Mouse (Mus musculus) B cell, adult 2 months (primary cell): ENCODE results near the gene 1700021F05Rik.
A peak's percentile ranks its signal among the peaks of the same experiment; 100 is the strongest.
"Not testable (repeated sequence)": the region's sequence is repeated elsewhere in the genome, so short reads cannot be mapped to it uniquely, and the experiment has no call there.

ENCODE experiments used
- DNase-seq, 2 experiments: peaks; one replicate each; pipeline ENCODE4 v3.0.0; 2022

The 1700021F05Rik gene

DNA sequence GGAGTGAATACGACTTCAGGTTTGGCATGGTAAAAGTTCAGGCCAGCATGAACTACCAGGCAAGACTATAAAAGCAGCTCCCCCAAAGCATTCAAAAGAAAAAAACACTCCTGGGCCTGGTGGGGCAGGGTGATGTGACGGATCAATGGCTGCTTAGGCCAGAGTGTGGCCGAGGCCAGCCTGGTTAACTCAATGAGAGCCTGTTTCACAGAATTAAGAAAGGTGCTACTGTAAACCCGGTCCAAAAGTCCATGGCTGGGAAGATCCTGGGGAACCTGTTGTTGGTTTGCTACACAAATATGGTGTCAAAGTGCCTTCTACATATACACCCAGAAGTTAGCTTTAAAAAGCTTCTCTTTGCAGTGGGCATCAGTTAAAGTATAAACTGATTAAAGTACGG lies 2.0 kb downstream of the 1700021F05Rik start:
- no peak for DNase-seq

DNA sequence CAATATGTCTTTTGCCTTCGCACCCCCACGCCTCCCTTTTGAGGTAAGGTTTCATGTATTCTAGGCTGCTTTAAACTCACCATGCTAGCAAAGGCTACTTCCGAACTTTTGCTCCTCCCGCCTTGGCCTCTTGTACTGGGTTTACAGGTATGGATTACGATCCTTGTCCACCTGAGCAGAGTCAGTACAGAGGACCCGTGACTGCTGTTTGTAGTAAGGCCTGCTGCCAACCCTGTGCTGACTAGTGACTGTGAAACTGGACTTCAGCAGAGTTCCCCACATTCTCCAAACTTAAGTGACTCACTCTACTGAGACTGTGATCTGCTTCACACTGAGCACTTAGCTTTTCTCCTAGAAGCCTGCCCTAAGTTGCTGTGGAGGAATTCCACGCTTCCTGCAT lies 3.1 kb downstream of the 1700021F05Rik start:
- no peak for DNase-seq

DNA sequence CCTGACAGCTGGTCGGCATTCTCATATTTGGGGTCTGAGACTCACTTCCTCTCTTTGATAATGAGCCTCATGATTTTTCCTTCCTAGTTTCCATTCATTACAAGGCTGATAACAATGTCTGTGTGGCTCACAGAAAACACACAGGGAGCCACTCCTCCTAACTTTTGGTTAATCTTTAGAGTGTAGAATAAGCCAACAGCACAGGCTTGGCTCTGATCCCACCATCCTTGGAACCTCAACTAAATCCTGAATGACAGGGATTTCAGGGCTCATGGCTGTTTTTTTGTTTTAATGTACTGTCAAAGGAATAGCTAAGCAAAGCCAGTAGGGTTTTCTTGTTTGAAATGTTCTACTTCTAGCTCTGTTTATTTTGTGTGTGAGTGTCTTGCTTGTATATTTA lies 6.4 kb downstream of the 1700021F05Rik start:
- DNase-seq: no peak

DNA sequence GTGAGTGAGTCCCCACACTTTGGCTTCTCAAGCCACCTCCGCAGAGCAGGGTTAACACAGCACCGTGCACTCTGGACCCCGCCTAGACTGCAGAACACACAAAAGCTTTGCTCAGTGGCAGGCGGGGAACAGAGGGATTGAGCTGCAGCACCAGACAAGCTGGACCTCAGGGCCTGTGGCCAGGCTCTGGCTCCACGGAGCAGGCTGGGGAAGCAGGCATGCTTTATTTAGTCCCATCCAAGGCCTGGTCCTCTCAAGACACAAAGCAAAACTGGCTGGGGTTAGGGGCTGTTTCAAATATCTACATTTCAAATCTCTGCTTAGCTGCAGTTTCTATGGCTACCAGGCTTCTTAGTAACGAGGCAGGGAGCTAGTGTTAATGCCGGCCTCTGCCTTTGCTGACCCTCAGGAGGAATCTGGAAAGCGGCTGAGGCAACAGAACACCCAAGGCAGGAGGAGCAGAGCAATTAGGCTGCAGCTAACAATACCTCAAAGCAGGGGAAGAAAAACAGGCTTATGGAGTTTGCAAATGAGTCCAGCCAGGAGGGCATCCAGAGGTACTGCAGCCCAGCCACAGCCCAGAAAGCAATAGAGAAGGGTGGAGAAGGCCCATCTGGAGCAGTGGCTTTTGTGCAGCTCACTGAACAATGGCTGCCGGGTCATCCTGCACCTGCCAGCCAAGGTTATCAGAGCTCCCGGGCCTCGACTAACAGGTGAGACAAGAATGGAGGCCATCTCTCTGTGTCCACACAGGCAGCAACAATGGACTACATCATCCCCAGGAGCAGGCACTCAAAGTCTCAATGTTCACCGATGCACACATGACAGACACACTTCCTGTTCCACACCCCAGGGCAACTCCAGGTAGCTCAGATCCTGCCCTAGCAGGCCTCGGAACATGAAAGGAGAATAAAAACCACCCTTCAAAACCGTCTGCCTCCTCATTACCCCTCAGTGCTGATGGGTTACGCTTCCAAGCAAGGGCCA lies 13.2 kb downstream of the 1700021F05Rik start:
- DNase-seq: no peak

DNA sequence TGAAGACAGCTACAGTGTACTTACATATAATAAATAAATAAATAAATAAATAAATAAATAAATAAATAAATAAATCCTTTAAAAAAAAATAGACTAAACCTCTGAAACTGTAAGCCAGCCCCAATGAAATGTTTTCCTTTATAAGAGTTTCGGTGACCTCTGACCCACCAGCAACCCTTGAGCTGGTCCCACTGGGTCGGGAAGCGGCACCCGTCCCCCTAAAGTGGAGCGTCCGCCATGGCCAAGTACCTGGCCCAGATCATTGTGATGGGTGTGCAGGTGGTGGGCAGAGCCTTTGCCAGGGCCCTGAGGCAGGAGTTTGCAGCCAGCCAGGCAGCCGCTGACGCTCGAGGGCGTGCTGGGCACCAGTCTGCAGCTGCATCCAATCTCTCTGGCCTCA lies 16.9 kb downstream of the 1700021F05Rik start, which contains the start of gene Gm9803:
Gm9803 (plus strand) TSS at position 154 of the 400 bp plus-strand sequence.
- DNase-seq: not testable (repeated sequence)

DNA sequence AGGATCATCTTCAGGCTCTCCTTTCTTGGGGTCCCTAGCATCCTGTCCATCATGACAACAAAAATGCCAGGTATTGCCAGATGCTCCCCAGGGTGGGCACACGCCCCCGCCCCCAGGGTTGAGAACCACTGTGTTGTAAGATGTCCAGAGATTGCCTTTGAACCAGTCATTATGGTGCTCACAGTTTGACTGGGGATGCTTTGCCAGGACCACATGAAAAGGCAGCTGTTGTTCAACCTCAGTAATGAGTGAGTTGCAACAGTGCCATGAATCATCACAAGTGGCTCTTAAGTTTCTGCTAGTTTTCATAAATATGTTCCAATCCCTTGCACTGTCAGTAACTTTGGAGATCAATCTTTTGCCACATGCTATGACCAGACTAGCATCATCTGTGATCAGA lies 20.8 kb downstream of the 1700021F05Rik start:
- no peak for DNase-seq

DNA sequence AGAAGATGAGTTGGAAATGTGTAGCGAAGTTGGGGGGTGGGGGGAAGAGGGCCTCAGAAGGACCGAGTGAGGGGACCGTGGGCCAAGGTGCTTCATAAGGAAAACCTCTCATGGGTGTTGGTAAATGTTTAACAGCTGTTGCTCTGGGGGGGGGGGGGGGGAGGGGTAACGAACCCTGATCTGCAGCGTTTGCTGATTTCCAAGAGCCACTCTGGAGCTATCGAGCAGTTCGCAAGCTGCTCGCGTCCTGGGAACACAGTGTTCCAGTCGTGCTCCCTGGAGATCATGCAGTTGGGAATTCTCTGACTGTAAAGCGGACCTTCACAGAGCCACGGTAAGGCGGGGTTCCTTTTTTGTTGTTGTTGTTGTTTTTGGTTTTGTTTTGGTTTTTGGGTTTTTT lies 22.4 kb downstream of the 1700021F05Rik start:
- DNase-seq: no peak

DNA sequence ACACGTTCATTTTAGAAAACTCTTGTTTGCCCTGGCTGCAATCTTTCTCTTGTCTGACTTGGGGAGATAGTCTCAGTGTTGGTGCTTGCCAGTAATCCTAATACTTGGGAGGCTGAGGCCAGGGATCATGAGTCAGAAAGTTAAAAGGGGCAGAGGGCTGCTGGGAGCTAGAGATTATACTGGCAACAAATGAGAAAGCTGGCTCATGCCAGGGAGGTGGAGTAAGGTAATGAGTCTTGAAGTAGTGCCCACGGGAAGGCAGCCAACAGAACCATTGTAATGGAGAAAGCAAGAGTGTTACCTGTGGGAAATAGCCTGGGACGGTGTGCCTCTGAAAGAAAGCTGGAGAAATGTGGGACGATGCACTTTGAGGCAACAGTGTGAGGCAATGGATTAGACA lies 23.0 kb downstream of the 1700021F05Rik start:
- DNase-seq: no peak

DNA sequence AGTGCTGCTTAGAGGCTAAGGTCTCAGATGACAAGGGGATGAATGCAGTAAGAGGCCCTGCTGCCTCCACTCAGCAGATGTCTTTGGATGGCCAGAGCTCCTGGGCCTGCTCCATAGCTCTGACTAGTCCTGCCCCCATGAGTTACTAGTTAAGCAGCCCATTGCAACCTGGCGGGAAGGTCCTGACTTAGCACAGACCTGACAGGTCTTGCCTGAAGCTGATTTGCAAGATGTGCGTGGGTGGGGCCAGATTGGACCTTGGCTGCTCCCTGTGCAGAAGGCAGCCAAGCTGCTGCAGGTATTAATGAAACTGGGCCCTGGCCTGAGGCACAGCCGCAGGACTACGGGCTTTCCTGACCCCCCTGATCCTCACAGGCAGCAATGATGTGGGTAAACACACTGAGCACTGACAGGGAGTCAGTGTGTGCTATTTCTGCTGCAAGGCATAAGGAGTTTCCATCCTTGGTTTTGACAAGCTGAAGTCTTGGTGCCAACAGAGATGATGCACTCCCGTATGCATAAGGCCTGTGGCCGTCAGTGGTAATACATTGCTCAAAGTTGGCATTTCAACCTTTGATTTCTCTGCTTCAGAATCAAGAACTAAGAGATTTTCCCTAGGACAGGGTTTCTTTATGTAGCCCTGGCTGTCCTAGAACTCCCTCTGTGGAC lies 23.7 kb downstream of the 1700021F05Rik start:
- no peak for DNase-seq

DNA sequence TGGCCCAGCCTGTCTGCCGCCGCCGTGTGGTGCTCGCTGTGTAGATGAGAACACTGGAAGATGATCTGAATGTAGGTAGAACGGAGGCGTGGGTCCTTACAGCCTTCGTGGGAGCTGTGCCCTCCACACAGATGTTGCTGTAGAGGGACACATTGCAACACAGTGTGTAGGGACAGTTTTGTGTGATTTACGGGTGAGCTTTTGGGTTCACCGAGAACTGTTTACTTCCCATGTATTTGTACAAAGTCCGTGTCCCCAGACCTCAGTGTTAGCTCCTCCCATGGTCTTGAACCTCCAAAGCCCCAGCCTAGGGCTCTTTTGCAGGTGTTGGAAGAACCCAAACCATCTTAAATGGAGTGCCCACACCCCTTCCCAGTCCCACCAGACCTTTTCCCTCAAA lies 27.8 kb downstream of the 1700021F05Rik start:
- no peak for DNase-seq

DNA sequence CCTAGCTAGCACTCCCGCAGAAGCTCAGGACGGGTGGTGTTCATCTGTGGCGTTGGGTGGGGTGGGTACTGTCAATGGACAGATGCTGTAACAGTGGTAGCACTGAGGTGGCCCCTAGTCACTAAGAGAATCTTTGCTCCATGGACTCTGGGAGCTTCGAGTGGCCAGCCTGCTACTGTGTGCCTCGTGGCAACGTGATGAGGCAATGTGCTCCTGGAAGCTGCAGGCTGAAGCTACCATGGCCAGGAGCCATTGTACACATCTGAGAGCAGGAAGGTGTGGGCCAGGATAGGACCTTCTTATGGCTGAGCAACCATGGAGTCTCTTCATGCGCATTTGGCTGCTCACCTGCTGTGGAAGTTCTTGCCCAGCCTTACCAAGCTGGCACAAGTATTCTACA lies 31.6 kb downstream of the 1700021F05Rik start:
- DNase-seq: no peak

DNA sequence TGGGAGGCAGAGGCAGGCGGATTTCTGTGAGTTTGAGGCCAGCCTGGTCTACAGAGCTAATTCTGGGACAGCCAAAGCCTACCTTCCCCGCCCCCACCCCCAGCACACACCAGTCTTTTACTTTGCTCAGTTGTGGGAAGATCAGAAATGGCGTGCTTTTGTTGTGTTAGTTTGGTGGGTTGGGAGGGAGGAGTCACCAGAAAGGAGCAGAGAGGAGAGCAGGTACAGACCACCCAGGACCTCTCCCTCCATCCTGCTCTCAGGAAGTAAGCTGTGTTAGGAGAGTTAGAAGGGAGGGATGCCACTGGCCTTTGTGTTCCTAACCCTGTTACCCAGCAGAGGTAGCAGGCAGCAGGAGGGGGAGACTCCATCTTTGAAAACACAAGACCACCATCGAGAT lies 33.7 kb downstream of the 1700021F05Rik start:
- DNase-seq: no peak

DNA sequence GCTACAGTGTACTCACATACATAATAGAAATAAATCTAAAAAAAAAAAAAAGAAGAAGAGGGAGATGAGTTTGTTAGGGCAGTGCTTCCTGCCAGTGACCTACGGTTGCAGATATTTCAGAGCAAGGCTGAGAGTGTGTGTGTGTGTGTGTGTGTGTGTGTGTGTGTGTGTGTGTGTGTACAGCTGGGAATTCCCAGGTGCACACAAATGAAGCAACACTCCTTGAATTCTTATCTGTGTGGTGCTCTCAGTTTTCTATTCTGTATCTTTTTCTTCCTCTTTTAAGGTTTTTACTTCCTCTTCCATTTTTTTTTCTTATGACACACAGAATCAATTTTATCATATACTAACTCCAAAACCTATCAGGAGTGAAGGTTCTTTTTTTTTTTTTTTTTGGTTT lies 36.5 kb downstream of the 1700021F05Rik start:
- peak in 1 of 2 experiments; percentile 7 for DNase-seq

DNA sequence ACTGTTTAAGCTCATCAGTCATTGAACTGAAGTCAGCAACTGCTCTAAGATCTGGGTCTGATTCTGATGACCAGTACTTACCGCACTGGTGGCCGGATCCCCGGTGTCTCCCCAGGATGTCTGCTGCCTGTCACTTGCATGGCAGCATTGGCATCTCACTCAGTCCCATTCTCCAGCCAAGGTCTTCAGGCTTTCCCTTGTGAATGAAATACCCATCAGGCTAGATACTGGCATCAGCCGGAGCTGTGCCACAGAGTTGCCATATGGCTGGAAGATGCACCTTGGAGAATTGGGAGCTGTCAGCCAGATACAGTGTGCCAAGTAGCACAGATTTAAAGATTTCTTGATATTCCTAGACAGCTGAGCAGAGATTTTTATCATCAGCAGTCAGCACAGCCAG lies 38.2 kb downstream of the 1700021F05Rik start:
- DNase-seq: no peak

DNA sequence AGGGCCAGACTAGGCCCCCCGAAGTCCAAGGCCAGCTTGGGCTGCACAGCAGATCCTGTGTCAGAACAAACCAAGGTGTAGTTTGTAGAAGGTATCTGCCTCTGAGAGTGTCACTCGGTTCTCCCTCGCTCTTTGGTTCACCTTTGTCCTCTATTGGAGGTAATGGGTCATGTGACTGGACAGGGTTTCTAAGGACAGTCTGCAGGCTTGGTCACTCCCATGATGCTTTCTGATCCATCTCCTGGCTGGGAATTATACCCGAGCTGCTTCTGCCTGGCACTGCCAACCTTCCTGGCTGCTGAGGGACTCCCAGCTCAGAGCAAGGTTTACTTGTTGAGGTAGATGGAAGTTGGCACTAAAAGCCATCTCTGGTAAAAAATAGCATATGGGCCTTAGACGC lies 49.9 kb downstream of the 1700021F05Rik start:
- no peak for DNase-seq

DNA sequence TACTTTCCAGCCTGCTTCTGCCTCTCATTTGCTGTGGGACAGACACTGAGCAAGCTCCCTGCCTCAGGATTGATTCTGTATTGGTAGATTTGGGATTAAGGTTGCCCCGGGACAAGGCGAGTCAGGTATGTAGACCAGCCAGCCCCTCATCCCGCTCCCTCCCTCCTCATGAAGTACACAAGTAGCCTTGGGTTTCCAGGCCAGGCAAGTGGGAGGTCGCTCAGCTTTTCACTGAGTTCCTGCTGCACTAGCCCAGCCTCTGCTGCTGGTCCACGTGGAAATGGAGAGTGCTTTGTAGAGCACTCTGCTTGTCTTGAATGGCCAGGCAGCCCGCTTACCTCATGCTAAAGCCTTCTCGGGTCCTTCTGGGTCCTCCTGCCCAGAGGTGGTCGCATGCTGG lies 50.8 kb downstream of the 1700021F05Rik start:
- no peak for DNase-seq

DNA sequence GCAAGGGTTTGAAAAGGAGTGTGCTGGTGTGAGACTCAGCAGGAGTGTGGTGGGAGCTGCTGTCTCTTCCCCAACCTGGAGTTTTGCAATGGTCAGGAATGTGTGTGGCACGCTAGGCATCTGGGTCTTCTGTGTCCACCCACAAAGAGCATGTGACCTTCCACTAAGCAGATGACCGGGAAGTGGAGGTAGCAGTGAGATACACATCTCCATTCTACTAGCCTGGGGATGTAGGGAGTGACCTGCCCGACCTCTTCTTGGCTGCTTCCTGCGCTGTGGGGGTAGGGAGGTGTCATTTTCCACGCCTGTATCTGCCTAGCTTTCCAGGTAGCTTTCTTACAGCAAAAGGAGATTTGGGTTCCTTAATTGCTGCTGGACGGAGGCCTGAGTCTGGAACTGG lies 51.2 kb downstream of the 1700021F05Rik start:
- DNase-seq: no peak

DNA sequence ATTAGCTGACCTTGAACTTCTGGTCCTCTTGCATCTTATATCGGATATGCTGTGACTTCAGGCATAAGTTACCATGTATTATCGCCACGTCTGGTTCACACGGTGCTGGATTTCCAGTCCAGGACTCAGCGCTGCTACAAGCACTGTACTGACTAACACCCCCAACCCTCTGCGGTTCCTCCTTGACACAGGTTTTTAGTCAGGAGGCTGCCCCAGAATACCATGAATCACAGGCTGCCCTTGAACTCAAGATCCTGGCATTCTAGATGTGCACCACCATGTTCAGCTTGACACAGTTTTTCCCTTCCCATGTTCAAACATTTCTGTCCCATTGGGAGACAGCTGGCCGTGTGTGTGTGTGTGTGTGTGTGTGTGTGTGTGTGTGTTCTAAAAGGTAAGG lies 51.7 kb downstream of the 1700021F05Rik start:
- DNase-seq: no peak

DNA sequence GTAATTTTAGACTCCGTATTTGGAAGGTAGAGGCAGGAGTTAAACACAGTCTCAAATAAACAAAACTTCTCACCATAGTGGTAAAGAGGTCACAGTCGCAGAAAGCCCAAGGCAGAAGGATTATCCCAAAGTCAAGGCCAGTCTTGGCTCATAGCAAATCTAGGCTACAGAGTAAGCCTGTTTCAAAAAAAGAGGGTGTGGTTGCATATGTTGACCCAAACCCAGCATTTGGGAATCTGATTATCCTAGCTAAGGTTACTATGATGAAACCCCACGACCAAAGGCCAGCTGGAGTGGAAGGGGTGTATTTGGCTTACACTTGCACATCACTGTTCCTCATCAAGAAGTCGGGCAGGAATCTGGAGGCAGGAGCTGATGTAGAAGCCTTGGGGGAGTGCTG lies 52.5 kb downstream of the 1700021F05Rik start:
- no peak for DNase-seq

DNA sequence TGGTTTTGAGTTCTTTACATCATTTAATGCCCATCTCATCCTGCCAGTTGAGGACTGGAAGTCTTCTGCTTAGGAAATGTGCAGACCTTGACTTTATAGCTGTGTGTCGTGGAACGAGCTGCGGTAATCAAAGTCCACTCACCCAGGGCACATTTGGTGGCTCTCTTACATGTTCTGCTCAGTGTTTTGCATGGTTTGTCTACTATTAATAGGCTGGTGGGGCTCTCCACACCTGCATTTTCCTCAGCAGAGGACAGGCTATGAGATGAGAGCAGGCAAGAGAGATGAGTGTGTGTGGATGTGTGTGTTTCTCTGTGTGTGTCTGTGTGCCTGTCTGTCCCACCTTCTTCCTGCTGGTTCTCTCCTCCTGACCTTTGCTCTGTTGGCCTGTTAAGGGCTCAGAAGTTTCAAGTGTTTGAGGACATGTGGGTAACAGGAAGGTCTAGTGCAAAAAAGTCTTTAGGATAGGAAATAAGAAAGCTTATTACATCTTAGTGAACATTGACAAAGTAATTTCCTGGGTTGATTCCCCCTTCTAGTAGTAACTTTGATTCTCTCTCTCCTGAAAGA lies 53.3 kb downstream of the 1700021F05Rik start:
- no peak for DNase-seq

DNA sequence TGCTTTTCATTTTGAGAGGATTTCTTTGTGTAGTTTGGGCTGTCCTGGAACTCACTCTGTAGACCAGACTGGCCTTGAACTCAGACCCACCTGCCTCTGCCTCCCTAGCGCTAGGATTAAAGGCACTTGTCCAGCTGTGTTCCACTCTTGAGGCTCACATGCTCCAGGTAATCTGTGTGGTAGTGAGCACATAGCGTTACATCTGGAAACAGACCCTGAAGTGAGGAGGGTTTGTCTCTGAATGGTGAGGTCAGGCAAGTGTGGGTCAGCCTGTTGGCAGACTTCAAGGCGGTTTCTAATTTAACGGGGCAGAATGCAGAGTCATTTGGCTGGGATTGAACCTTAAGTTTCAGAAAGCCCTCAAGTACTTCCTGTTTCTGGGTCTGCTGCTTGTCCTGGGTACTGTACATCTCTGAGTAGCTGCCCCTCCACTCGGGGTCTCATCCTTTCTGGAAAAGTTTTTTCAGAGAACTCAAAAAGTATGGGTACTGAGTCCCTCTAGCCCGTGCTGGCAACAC lies 55.0 kb downstream of the 1700021F05Rik start:
- DNase-seq: no peak

DNA sequence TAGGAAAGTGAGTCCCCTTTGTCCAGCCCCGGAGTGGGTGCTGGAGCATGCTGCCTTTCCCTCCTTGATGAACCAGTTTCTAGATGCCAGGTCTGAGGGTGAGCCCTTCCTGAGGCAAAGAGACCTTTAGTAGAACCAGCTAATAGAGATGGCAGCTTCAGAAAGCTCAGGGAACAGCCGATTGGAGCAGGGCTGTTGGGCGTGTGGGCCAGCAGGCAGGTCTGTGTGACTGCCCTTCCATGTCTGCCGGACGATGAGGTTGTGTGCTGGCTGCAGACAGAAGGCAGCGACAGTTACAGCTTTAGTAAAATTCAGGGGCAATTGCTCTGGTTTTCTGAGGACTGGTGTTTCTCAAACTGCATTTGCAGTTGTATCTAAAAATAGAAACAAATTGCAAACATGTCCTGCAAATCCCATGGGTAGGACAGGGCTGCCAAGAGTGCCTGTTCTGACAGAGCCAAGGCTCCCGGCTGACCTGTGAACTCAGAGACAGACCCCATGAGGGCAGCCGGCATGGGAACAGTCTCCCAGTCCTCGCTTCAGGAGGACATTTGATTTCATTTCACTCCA lies 57.3 kb downstream of the 1700021F05Rik start:
- no peak for DNase-seq

DNA sequence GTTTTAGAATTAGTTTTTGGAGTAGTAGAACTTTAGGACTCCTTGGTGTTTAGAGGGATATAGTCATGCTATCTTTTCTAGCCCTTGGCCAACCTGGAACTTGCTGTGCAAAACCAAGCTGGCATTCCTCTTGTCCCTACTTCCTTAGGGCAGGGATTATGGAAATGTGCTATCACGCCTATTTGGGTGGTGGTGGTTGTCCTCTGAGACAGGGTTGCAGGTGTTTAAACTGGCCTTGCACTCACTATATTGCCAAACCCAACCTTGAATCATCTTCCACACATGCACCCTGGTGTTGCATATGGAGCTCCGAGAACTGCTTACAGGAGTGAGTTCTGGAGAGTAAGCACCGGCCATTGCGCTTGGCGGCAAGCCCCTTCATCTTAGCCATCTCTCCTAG lies 58.8 kb downstream of the 1700021F05Rik start:
- DNase-seq: no peak
